8 mouse cellular contexts compared by ENCODE assay signal in genomic region chr10:117710604-117711141, GRCm38 (mm10). TPM values are rescaled to one million over a fixed set of nuclear protein-coding genes. Genes with fewer than 3 reads are reported as not detected.
DNase-seq lines count a peak whose midpoint lies in the region; ATAC-seq lines count a peak whose summit lies in the region.

Gene Mdm2, minus strand, starts transcription at chr10:117710758.

- 0 out of 2 replicates have a peak, but pooled peaks cover 6% of the 10 kb centered on the region for H3K4me1 ChIP-seq in hindbrain, embryonic 11.5 days (replicated peaks; ENCODE audit: control insufficient read depth, insufficient read depth, low read length)

- peak; percentile 94 for ATAC-seq in hindbrain, embryonic 11.5 days (ENCODE audit: low FRiP score)

- H3K4me2 ChIP-seq in hindbrain, embryonic 11.5 days (replicated peaks; ENCODE audit: low read depth, low read length), result peak within 1 kb of the TSS; percentile 72

- DNase-seq in MEL-GATA-1-ER (ENCODE audit: extremely low read depth, low read depth), result peak; percentile 67
- peak; percentile 96 for DNase-seq in cerebellum, adult 9-10 months
- peak; percentile 79 to 98 for DNase-seq in frontal cortex, adult 2 months (ENCODE audit: extremely low spot score in 1 of 2, low spot score in 1 of 2)
- DNase-seq in hindbrain, embryonic 11.5 days (ENCODE audit: low spot score), result peak; percentile 99
- DNase-seq in layer of hippocampus, postnatal 10 days (ENCODE audit: low spot score in 2 of 2), result peak; percentile 99
- DNase-seq in lung, postnatal 10 days, result peak; percentile 97
- peak; percentile 96 for DNase-seq in ovary, postnatal 36 days (ENCODE audit: low spot score)
- DNase-seq in thymus, postnatal 25 days, result peak; percentile 97

- peak within 1 kb of the TSS; percentile 98 for H3K27ac ChIP-seq in hindbrain, embryonic 11.5 days (ENCODE audit: low read depth, low read length)

- H3K27me3 ChIP-seq in hindbrain, embryonic 11.5 days (ENCODE audit: control insufficient read depth, insufficient read depth, low read length), result no peaks in the 10 kb centered on the region

- no peaks in the 10 kb centered on the region for H3K9me3 ChIP-seq in hindbrain, embryonic 11.5 days (ENCODE audit: control insufficient read depth, low read length)

- peak within 1 kb of the TSS; percentile 99 for H3K9ac ChIP-seq in hindbrain, embryonic 11.5 days (ENCODE audit: low read depth, low read length)

- peak within 1 kb of the TSS; percentile 89 for H3K4me3 ChIP-seq in hindbrain, embryonic 11.5 days (ENCODE audit: low read depth, low read length)

- no peaks in the 10 kb centered on the region for H3K36me3 ChIP-seq in hindbrain, embryonic 11.5 days (ENCODE audit: control insufficient read depth, insufficient read depth, low read length)

- 1% methylated on average over 52 of the region's 52 CpGs for WGBS in hindbrain, embryonic 11.5 days

RNA-seq across cellular contexts. Expression of gene Mdm2, which starts in this region (rescaled TPM):
- 72.1 and 74.5 TPM in 2 replicates for polyA plus RNA-seq in frontal cortex, adult 2 months (2012; rRNA removed)
- polyA plus RNA-seq in hindbrain, embryonic 11.5 days (2014; fragmentation: Nextera tagmentation; extraction: Ambion mirVana), result 76.6 and 87.8 TPM in 2 replicates
- 10 to 100 TPM; 51.5 to 57.3 TPM for total RNA-seq in layer of hippocampus, postnatal 10 days (2021)

Comparison
In these comparisons a context has a peak if more than half of its experiments do, and no peak if none do; other contexts are left out.
1. Peak in every context shown above with its lines: DNase-seq, ATAC-seq, H3K4me3 ChIP-seq and H3K27ac ChIP-seq.